Mouse (Mus musculus) brain, embryonic 14.5 days (tissue): ENCODE results near the gene Slc9a8.

ENCODE experiments used
- CTCF ChIP-seq: fragments of 200-500 bp; IDR thresholded peaks from 2 replicates; pipeline ENCODE4 v1.5.1; 2012; ENCODE audit warnings: inconsistent platforms, mild to moderate bottlenecking, moderate library complexity, borderline replicate concordance; ENCODE audit not compliant: insufficient read depth, insufficient read length; ENCODE audit errors: extremely low read depth
- POLR2A ChIP-seq: fragments of 200-500 bp; IDR thresholded peaks from 2 replicates; pipeline ENCODE4 v1.6.1; 2012; ENCODE audit warnings: mild to moderate bottlenecking, inconsistent platforms, borderline replicate concordance; ENCODE audit not compliant: poor library complexity, insufficient read depth, insufficient read length, severe bottlenecking; ENCODE audit errors: extremely low read depth

- TF ChIP-seq CTCF (no peak), POLR2A (no peak)
Observed at GRCm38 (mm10) chr2:167375688-167376087, 45.8 kb upstream of the Slc9a8 start.
